ENCODE assay signal across 21 mouse cellular contexts in genomic region chr5:128438078-128438477, GRCm38 (mm10). TPM values are rescaled to one million over a fixed set of nuclear protein-coding genes. Genes with fewer than 3 reads are reported as not detected.
DNase-seq lines count a peak whose midpoint lies in the region; TF ChIP-seq lines count a peak whose summit lies in the region.
"Had no signal": no experiment of that assay in that cellular context is flagged by ENCODE, and none has a peak within 500 bp of the region (broad histone marks: within the 10 kb centered on the region; RNA-seq: fewer than 3 reads in every experiment).

No protein-coding gene starts in this region.

- intact Hi-C loops in left cerebral cortex, postnatal 4 days (cut with DNase I): no loop called here

- 12% methylated on average over 16 of the region's 16 CpGs for WGBS in cerebellum, adult 2 months

- H3K27ac ChIP-seq in cerebellum, adult 2 months (ENCODE audit: insufficient read depth, low read length): no peak overlapping the region
- H3K27ac ChIP-seq: embryonic facial prominence, embryonic 13.5 days; forebrain, embryonic 13.5 days; heart, adult 2 months; heart, embryonic 15.5 days; hindbrain, embryonic 14.5 days had no signal

- DNase-seq in cerebellum, postnatal 10 days: peak; percentile 76 to 83
- DNase-seq in cerebellum, adult 2 months: no peak
- DNase-seq in left cerebral cortex, postnatal 4 days: peak; percentile 76
- no peak for DNase-seq in left cerebral cortex, adult 18-20 months (ENCODE audit: low spot score in 2 of 2)
- peak; percentile 26 for DNase-seq in retina, postnatal 1 day
- DNase-seq in retina, embryonic 14.5 days (ENCODE audit: low spot score): no peak
- peak; percentile 29 for DNase-seq in brain, adult 2 months (ENCODE audit: low read depth, low spot score)
- DNase-seq: adrenal gland, adult 8-10 months; adrenal gland, postnatal 36 days; B cell, adult 2 months; cerebellum, adult 11-12 months; gastrocnemius, postnatal 14 days; heart, adult 2 months; heart, postnatal 14 days had no signal

- no peak overlapping the region for H3K4me3 ChIP-seq in cerebellum, adult 2 months (replicated peaks; ENCODE audit: insufficient read depth, low read depth, low read length)
- H3K4me3 ChIP-seq: embryonic facial prominence, embryonic 13.5 days; forebrain, embryonic 13.5 days; heart, adult 2 months; heart, embryonic 15.5 days had no signal

- H3K27me3 ChIP-seq in cerebellum, adult 2 months (ENCODE audit: control insufficient read depth, insufficient read depth, low read length): no peaks in the 10 kb centered on the region; the same call in 1 of the 2 replicates

- no peak for TF ChIP-seq CTCF in cerebellum, adult 2 months (IDR thresholded peaks at IDR 0.05; ENCODE audit: borderline replicate concordance, insufficient read depth, low read depth, low read length)

- TF ChIP-seq POLR2A in cerebellum, adult 2 months (IDR thresholded peaks at IDR 0.05; ENCODE audit: borderline replicate concordance, insufficient read depth, low read length): no peak

- H3K4me1 ChIP-seq in cerebellum, adult 2 months (ENCODE audit: control insufficient read depth, insufficient read depth, low read length): no peaks in the 10 kb centered on the region
- H3K4me1 ChIP-seq: heart, embryonic 15.5 days had no signal

RNA-seq across cellular contexts. Expression of gene Tmem132d, which starts 5.2 kb away (rescaled TPM):
- 2.0 and 2.4 TPM in 2 replicates for polyA plus RNA-seq in cerebellum, adult 2 months (2012; rRNA removed)
- 10 to 100 TPM in 1 of 2 experiments, 1 to 10 TPM in 1; 6.3 to 10.0 TPM for total RNA-seq in left cerebral cortex, postnatal 4 days (2021)
- 10 to 100 TPM; 56.3 to 65.6 TPM for total RNA-seq in left cerebral cortex, adult 18-20 months (2021)
- total RNA-seq: hematopoietic stem cell, adult 5-6 weeks had no signal
- polyA plus RNA-seq: CD4-positive, CD25-positive, alpha-beta regulatory T cell, adult 4 months; G1E had no signal

Comparison
In these comparisons a context has a peak if more than half of its experiments do, and no peak if none do; other contexts are left out.
1. DNase-seq: peak in cerebellum, postnatal 10 days (2 of 2), left cerebral cortex, postnatal 4 days (single experiment), retina, postnatal 1 day (single experiment) and brain, adult 2 months (single experiment); none in cerebellum, adult 2 months (0 of 2), left cerebral cortex, adult 18-20 months (0 of 2) and retina, embryonic 14.5 days (single experiment).
2. RNA of gene Tmem132d, which starts 5.2 kb away (total RNA-seq): 56.3 to 65.6 TPM in left cerebral cortex, adult 18-20 months; 6.3 to 10.0 TPM in left cerebral cortex, postnatal 4 days; every median in the first group is over 4 times any median in the second.